Mouse (Mus musculus) thymus, postnatal 0 days (tissue): ENCODE measurements around the gene Rnf186. TPM values are rescaled to one million over a fixed set of nuclear protein-coding genes. Genes with fewer than 3 reads are reported as not detected.

Experiments
- DNase-seq: peaks from one replicate; pipeline ENCODE4 v3.0.0-alpha.2; 2015; ENCODE audit warnings: low spot score
- polyA plus RNA-seq: library from polyadenylated mRNA; unstranded; fragments of >200 nt; fragmentation: Nextera tagmentation; extraction: Ambion mirVana; gene quantifications from 2 replicates; pipeline ENCODE4 v1.2.1, GENCODE M21; 2015

Rnf186 gene
- polyA plus RNA-seq, 1 experiment from 2014 or later = 0.61 TPM

GRCm38 (mm10) chr4:139011201-139011702 is 44.3 kb downstream of the Rnf186 start:
- DNase-seq = no peak

GRCm38 (mm10) chr4:139013281-139013680 is 46.4 kb downstream of the Rnf186 start:
- no peak for DNase-seq

- no peak for DNase-seq
These were observed 47.9 kb downstream of the Rnf186 start for GRCm38 (mm10) chr4:139014793-139015192.

Other genes with a start within 250 kb of the Rnf186 start
- 0.15 and 0.25 TPM in 2 replicates for gene Pla2g2c, start 242.3 kb upstream of the Rnf186 start, polyA plus RNA-seq
- 0.41 and 0.46 TPM in 2 replicates for gene Ubxn10, start 229.9 kb upstream of the Rnf186 start, polyA plus RNA-seq
- gene Pla2g2f, start 209.5 kb upstream of the Rnf186 start, polyA plus RNA-seq = 0.15 and 0.25 TPM in 2 replicates
- 0.40 and 0.47 TPM in 2 replicates for gene Pla2g2d, start 191.4 kb upstream of the Rnf186 start, polyA plus RNA-seq
- 0.16 and 0.17 TPM in 2 replicates for gene Pla2g5, start 103.6 kb upstream of the Rnf186 start, polyA plus RNA-seq
- gene Gm13030, start 93.1 kb upstream of the Rnf186 start, polyA plus RNA-seq = not detected in 2 replicates
- gene Pla2g2e, start 89.2 kb upstream of the Rnf186 start, polyA plus RNA-seq = 1.1 and 1.2 TPM in 2 replicates
- 3.9 and 4.4 TPM in 2 replicates for gene Otud3, start 53.2 kb upstream of the Rnf186 start, polyA plus RNA-seq
- gene Tmco4, start 5.8 kb downstream of the Rnf186 start, polyA plus RNA-seq = 10.7 and 11.4 TPM in 2 replicates
- gene Htr6, start 108.5 kb downstream of the Rnf186 start, polyA plus RNA-seq = not detected in 2 replicates
- 19.8 and 20.9 TPM in 2 replicates for gene Nbl1, start 125.9 kb downstream of the Rnf186 start, polyA plus RNA-seq
- 777 and 795 TPM in 2 replicates for gene Minos1, start 164.0 kb downstream of the Rnf186 start, polyA plus RNA-seq
- gene Capzb, start 225.8 kb downstream of the Rnf186 start, polyA plus RNA-seq = 415 and 425 TPM in 2 replicates